Mouse (Mus musculus) ES-E14 (cell line): ENCODE results near the gene Dcaf11.

Experiments
- CHD2 ChIP-seq: IDR thresholded peaks from 2 replicates; pipeline ENCODE4 v1.6.1; 2014; ENCODE audit warnings: mild to moderate bottlenecking, low read depth, low read length, inconsistent platforms
- HCFC1 ChIP-seq: IDR thresholded peaks from 2 replicates; pipeline ENCODE4 v1.6.1; 2012; ENCODE audit warnings: low read length, inconsistent platforms, borderline replicate concordance; ENCODE audit not compliant: insufficient read depth
- MAFK ChIP-seq: IDR thresholded peaks from 2 replicates; pipeline ENCODE4 v1.6.1; 2014; ENCODE audit warnings: mild to moderate bottlenecking, low read depth, low read length, inconsistent platforms; ENCODE audit not compliant: insufficient read depth
- ZC3H11A ChIP-seq: IDR thresholded peaks from 2 replicates; pipeline ENCODE4 v1.6.1; 2012; ENCODE audit warnings: low read depth, mild to moderate bottlenecking, inconsistent platforms, low read length, borderline replicate concordance
- ZNF384 ChIP-seq: IDR thresholded peaks from 2 replicates; pipeline ENCODE4 v1.6.1; 2012; ENCODE audit warnings: low read depth, low read length, inconsistent platforms

GRCm38 (mm10) chr14:55591331-55591891, 31.6 kb downstream of the Dcaf11 start, which contains the start of gene Rnf31:
- TF ChIP-seq ZC3H11A (no peak), HCFC1 (no peak), CHD2 (no peak), ZNF384 (no peak), MAFK (no peak)
